Mouse (Mus musculus) CH12.LX (cell line): ENCODE data around the gene Gm10197. TPM values are rescaled to one million over a fixed set of nuclear protein-coding genes. Genes with fewer than 3 reads are reported as not detected.

ENCODE experiments used
- DNase-seq: peaks from one replicate; pipeline ENCODE4 v3.0.0-alpha.2; 2013; ENCODE audit errors: extremely low read depth
- H3K27ac ChIP-seq: 2 replicates; pipeline ENCODE4 v1.5.1; 2012; ENCODE audit warnings: low read depth, mild to moderate bottlenecking, control low read depth, moderate library complexity; ENCODE audit not compliant: insufficient read depth
- H3K27me3 ChIP-seq: replicated peaks from 2 replicates; pipeline ENCODE3; 2012; ENCODE audit warnings: inconsistent platforms
- H3K36me3 ChIP-seq, 2 experiments: replicated peaks in 1 of 2; 2 replicates each; pipeline versions ENCODE3 to v1.6.1; 2012; ENCODE audit warnings: inconsistent platforms in 1 of 2, low read length in 1 of 2, mild to moderate bottlenecking in 1 of 2, mixed read lengths in 1 of 2, moderate library complexity in 1 of 2; ENCODE audit not compliant: control insufficient read depth in 1 of 2, insufficient read depth in 1 of 2
- H3K4me1 ChIP-seq, 2 experiments: 2 replicates each; pipeline ENCODE4 v1.6.1; 2012; ENCODE audit warnings: inconsistent platforms in 1 of 2, moderate library complexity in 1 of 2; ENCODE audit not compliant: insufficient read depth in 2 of 2, control insufficient read depth in 1 of 2
- H3K4me2 ChIP-seq: 2 replicates; pipeline ENCODE4 v1.6.1; 2012; ENCODE audit warnings: low read depth, mild to moderate bottlenecking, control low read depth; ENCODE audit not compliant: poor library complexity, insufficient read depth, severe bottlenecking
- H3K4me3 ChIP-seq, 3 experiments: fragments of 150-350 bp in 1 of 3; sonication (generic) in 1 of 3; replicated peaks in 1 of 3; 2 replicates each; pipeline versions ENCODE3 to v1.5.1; 2011 to 2012; ENCODE audit warnings: low read depth in 2 of 3, low read length in 2 of 3, mild to moderate bottlenecking in 2 of 3, moderate library complexity in 2 of 3, control low read depth in 1 of 3, improper control_type of control experiment in 1 of 3, inconsistent platforms in 1 of 3, mixed read lengths in 1 of 3; ENCODE audit not compliant: poor library complexity in 1 of 3
- H3K79me2 ChIP-seq: replicated peaks from 2 replicates; pipeline ENCODE4 v1.6.1; 2012; ENCODE audit warnings: mild to moderate bottlenecking, moderate library complexity; ENCODE audit not compliant: control insufficient read depth, poor library complexity, insufficient read depth, severe bottlenecking; ENCODE audit errors: extremely low read depth
- H3K9ac ChIP-seq: 2 replicates; pipeline ENCODE4 v1.6.1; 2012; ENCODE audit warnings: low read depth, mild to moderate bottlenecking, control low read depth, moderate library complexity; ENCODE audit not compliant: insufficient read depth
- H3K9me3 ChIP-seq: replicated peaks from 2 replicates; pipeline ENCODE3; 2012; ENCODE audit warnings: low read length, inconsistent platforms, mixed read lengths
- BHLHE40 ChIP-seq: IDR thresholded peaks from 2 replicates; pipeline ENCODE4 v1.6.1; 2011; ENCODE audit warnings: mild to moderate bottlenecking, low read depth, low read length, improper control_type of control experiment
- CHD1 ChIP-seq: IDR thresholded peaks from 2 replicates; pipeline ENCODE4 v1.6.1; 2012; ENCODE audit warnings: low read depth, low read length, improper control_type of control experiment, inconsistent platforms
- CTCF ChIP-seq, 2 experiments: IDR thresholded peaks in 1 of 2; conservative IDR thresholded peaks in 1 of 2; 2 replicates each; pipeline ENCODE4 v1.5.1; 2011 to 2012; ENCODE audit warnings: low read depth in 2 of 2, low read length in 2 of 2, improper control_type of control experiment in 1 of 2, inconsistent platforms in 1 of 2, mild to moderate bottlenecking in 1 of 2, moderate library complexity in 1 of 2
- E2F4 ChIP-seq: IDR thresholded peaks from 2 replicates; pipeline ENCODE4 v1.6.1; 2011; ENCODE audit warnings: low read depth, low read length, improper control_type of control experiment; ENCODE audit not compliant: insufficient replicate concordance
- ELF1 ChIP-seq: IDR thresholded peaks from 2 replicates; pipeline ENCODE4 v1.6.1; 2014; ENCODE audit warnings: low read depth, mild to moderate bottlenecking, inconsistent platforms, low read length, improper control_type of control experiment
- EP300 ChIP-seq: IDR thresholded peaks from 2 replicates; pipeline ENCODE4 v1.6.1; 2011; ENCODE audit warnings: low read length, improper control_type of control experiment
- ETS1 ChIP-seq: conservative IDR thresholded peaks from 2 replicates; pipeline ENCODE4 v1.6.1; 2012; ENCODE audit warnings: low read depth, mild to moderate bottlenecking, inconsistent platforms, low read length, improper control_type of control experiment, moderate library complexity
- HCFC1 ChIP-seq: IDR thresholded peaks from 2 replicates; pipeline ENCODE4 v1.6.1; 2012; ENCODE audit warnings: low read depth, mild to moderate bottlenecking, inconsistent platforms, low read length, improper control_type of control experiment
- JUN ChIP-seq: IDR thresholded peaks from 2 replicates; pipeline ENCODE4 v1.6.1; 2011; ENCODE audit warnings: low read depth, mild to moderate bottlenecking, low read length, improper control_type of control experiment, moderate library complexity; ENCODE audit not compliant: insufficient read depth
- KAT2A ChIP-seq: IDR thresholded peaks from 2 replicates; pipeline ENCODE4 v1.6.1; 2012; ENCODE audit warnings: low read length, improper control_type of control experiment, inconsistent platforms; ENCODE audit not compliant: insufficient replicate concordance
- MXI1 ChIP-seq: IDR thresholded peaks from 2 replicates; pipeline ENCODE4 v1.6.1; 2011; ENCODE audit warnings: mild to moderate bottlenecking, low read depth, low read length, improper control_type of control experiment
- NELFE ChIP-seq: IDR thresholded peaks from 2 replicates; pipeline ENCODE4 v1.6.1; 2011; ENCODE audit warnings: low read depth, low read length, improper control_type of control experiment
- PAX5 ChIP-seq: IDR thresholded peaks from 2 replicates; pipeline ENCODE4 v1.6.1; 2012; ENCODE audit warnings: low read length, inconsistent platforms, mixed read lengths
- POLR2A ChIP-seq: IDR thresholded peaks from 2 replicates; pipeline ENCODE4 v1.6.1; 2011; ENCODE audit warnings: low read depth, mild to moderate bottlenecking, improper control_type of control experiment, low read length
- POLR2AphosphoS2 ChIP-seq: IDR thresholded peaks from 2 replicates; pipeline ENCODE4 v1.6.1; 2011; ENCODE audit warnings: low read depth, low read length, improper control_type of control experiment
- RCOR1 ChIP-seq: conservative IDR thresholded peaks from 2 replicates; pipeline ENCODE4 v1.6.1; 2012; ENCODE audit warnings: low read depth, mild to moderate bottlenecking, inconsistent platforms, low read length, improper control_type of control experiment
- SIN3A ChIP-seq: IDR thresholded peaks from 2 replicates; pipeline ENCODE4 v1.6.1; 2012; ENCODE audit warnings: low read length, improper control_type of control experiment, inconsistent platforms
- UBTF ChIP-seq: IDR thresholded peaks from 2 replicates; pipeline ENCODE4 v1.6.1; 2012; ENCODE audit warnings: low read depth, mild to moderate bottlenecking, inconsistent platforms, low read length, improper control_type of control experiment, moderate library complexity
- USF1 ChIP-seq: IDR thresholded peaks from 2 replicates; pipeline ENCODE4 v1.6.1; 2014; ENCODE audit warnings: low read depth, mild to moderate bottlenecking, inconsistent platforms, low read length, improper control_type of control experiment
- ZC3H11A ChIP-seq: IDR thresholded peaks from 2 replicates; pipeline ENCODE4 v1.6.1; 2012; ENCODE audit warnings: low read depth, mild to moderate bottlenecking, inconsistent platforms, low read length, improper control_type of control experiment
- ZKSCAN1 ChIP-seq: IDR thresholded peaks from 2 replicates; pipeline ENCODE4 v1.6.1; 2012; ENCODE audit warnings: low read depth, inconsistent platforms, low read length, improper control_type of control experiment, borderline replicate concordance
- ZMIZ1 ChIP-seq: IDR thresholded peaks from 2 replicates; pipeline ENCODE4 v1.6.1; 2012; ENCODE audit warnings: low read depth, mild to moderate bottlenecking, inconsistent platforms, low read length, improper control_type of control experiment
- dilution Hi-C: fragments of 300-500 bp; cut with MboI; formaldehyde crosslinking; loops from 2 replicates; pipeline ENCODE4 v1.14.3; 2020; ENCODE audit warnings: low sequenced_read_pairs; ENCODE audit not compliant: extremely low pct_unique_long_range_greater_than_20kb, extremely low pct_ligation_motif_present
- in situ Hi-C: fragments of 300-500 bp; cut with MboI; formaldehyde crosslinking; loops from 3 replicates; pipeline ENCODE4 v1.14.3; 2019; ENCODE audit warnings: low sequenced_read_pairs, low pct_ligation_motif_present, low pct_unique_long_range_greater_than_20kb, mixed read lengths
- polyA plus RNA-seq: library from polyadenylated mRNA; unstranded; fragments of >175 nt; gene quantifications from 2 replicates; pipeline ENCODE4 v1.2.1, GENCODE M21; 2012; ENCODE audit warnings: low read depth; ENCODE audit not compliant: insufficient read length
- total RNA-seq, 2 experiments: library from RNA; depleted of rRNA; stranded (reverse); fragments of 300-350 nt in 1 of 2; fragments of >200 nt in 1 of 2; gene quantifications; 2 replicates each; pipeline ENCODE4 v1.2.3; 2012 to 2014

The Gm10197 gene
- total and polyA plus RNA-seq, 3 experiments: 3.9 to 11.5 TPM; not detected in 1

GRCm38 (mm10) chr19:53375816-53376215 is 4.2 kb upstream of the Gm10197 start:
- DNase-seq: no peak
- in situ Hi-C loops: loop anchor here (25.0 kb wide), 1 partner anchor 386 kb away; no protein-coding TSS in a partner anchor
- Histone ChIP-seq H3K4me2 (no peak overlapping the region), H3K4me1 (no peaks in the 10 kb centered on the region)
- TF ChIP-seq NELFE (no peak), USF1 (no peak), KAT2A (no peak), CTCF (conservative IDR thresholded peaks at IDR 0.05 in 1 of 2, IDR thresholded peaks at IDR 0.05 in 1 of 2; ENCODE audit: low read depth in 2 of 2, low read length in 2 of 2) (no peak), HCFC1 (no peak), SIN3A (no peak), MXI1 (no peak), EP300 (no peak), RCOR1 (no peak), ZKSCAN1 (no peak), E2F4 (no peak), ZC3H11A (no peak), POLR2A (no peak), ETS1 (no peak), UBTF (no peak), BHLHE40 (no peak)
- TF ChIP-seq, all 38 proteins: peak for 0
- Histone ChIP-seq H3K4me3 (no peak overlapping the region), H3K9ac (no peak overlapping the region), H3K79me2 (no peaks in the 10 kb centered on the region; the same call in 1 of the 2 replicates), H3K27me3 (no peaks in the 10 kb centered on the region), H3K27ac (no peak overlapping the region), H3K36me3 (peaks cover 29 to 73% of the 10 kb centered on the region in 2 experiments), H3K9me3 (no peaks in the 10 kb centered on the region)
- dilution Hi-C loops: no loop called here

GRCm38 (mm10) chr19:53375299-53375698 is 3.7 kb upstream of the Gm10197 start:
- H3K27ac ChIP-seq: no peak overlapping the region
- H3K79me2 ChIP-seq: no peaks in the 10 kb centered on the region; the same call in 1 of the 2 replicates
- no peaks in the 10 kb centered on the region for H3K4me1 ChIP-seq
- H3K27me3 ChIP-seq: no peaks in the 10 kb centered on the region
- no peak overlapping the region for H3K4me2 ChIP-seq
- no peak overlapping the region for H3K9ac ChIP-seq
- in situ Hi-C loops: loop anchor here (25.0 kb wide), 1 partner anchor 387 kb away; no protein-coding TSS in a partner anchor
- H3K4me3 ChIP-seq: no peak overlapping the region
- TF ChIP-seq ZMIZ1 (no peak), POLR2AphosphoS2 (no peak), EP300 (no peak), POLR2A (no peak), USF1 (no peak), CHD1 (no peak), ZKSCAN1 (no peak), CTCF (conservative IDR thresholded peaks at IDR 0.05 in 1 of 2, IDR thresholded peaks at IDR 0.05 in 1 of 2; ENCODE audit: low read depth in 2 of 2, low read length in 2 of 2) (no peak), PAX5 (no peak), ELF1 (no peak), JUN (no peak), KAT2A (no peak)
- H3K9me3 ChIP-seq: no peaks in the 10 kb centered on the region
- dilution Hi-C loops: no loop called here
- peaks cover 24 to 68% of the 10 kb centered on the region in 2 experiments for H3K36me3 ChIP-seq
- DNase-seq: no peak
